Mouse (Mus musculus) T-cell, adult 66 days (primary cell): ENCODE measurements around the gene Abca2. TPM values are rescaled to one million over a fixed set of nuclear protein-coding genes. Genes with fewer than 3 reads are reported as not detected.

Source experiments
- total RNA-seq, 2 experiments: library from RNA; stranded (reverse); gene quantifications; 3 replicates in 1 of 2; 4 replicates in 1 of 2; pipeline ENCODE4 v1.2.4; 2023

Gene Abca2
- total RNA-seq, result 10 to 100 TPM; 82.9 to 83.2 TPM

DNA sequence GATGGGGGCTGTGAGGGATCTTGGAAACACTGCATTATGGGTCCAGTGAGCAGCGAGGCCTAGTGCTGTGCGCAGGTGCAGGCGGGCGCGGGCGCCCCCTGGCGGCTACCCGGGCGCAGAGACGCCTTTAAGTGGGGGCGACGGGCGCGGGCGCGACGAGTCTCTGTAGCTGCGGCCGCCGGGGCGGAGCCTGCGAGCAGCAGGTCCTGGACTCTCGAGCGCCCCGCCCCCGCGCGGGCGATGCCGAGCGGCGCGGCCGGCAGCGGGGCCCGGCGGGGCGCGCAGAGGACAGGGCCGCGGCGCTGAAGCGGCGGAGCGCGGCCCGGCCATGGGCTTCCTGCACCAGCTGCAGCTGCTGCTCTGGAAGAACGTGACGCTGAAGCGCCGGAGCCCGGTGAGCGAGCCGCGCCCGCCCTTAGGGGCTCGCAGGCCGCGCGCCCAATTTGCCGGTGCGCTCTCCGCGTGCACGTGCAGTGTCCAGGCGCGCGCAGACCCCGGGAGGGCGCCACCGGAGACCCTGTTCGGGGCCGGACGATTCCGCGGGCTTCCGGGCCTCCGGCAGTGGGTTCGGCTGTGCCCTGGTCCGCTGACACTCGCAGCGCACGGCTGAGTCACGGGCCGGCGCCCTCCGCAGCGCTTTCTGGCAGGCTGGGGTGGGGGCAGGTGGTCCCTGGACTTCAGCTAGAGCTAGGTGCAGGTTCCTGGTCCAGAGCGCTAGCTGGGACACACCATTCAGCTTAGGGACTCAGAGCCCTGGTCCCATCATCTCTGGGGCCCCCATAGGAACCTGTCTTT is at the start of gene Abca2:
Gene Abca2, plus strand, starts transcription at position 262 of the 795 bp plus-strand sequence.

DNA sequence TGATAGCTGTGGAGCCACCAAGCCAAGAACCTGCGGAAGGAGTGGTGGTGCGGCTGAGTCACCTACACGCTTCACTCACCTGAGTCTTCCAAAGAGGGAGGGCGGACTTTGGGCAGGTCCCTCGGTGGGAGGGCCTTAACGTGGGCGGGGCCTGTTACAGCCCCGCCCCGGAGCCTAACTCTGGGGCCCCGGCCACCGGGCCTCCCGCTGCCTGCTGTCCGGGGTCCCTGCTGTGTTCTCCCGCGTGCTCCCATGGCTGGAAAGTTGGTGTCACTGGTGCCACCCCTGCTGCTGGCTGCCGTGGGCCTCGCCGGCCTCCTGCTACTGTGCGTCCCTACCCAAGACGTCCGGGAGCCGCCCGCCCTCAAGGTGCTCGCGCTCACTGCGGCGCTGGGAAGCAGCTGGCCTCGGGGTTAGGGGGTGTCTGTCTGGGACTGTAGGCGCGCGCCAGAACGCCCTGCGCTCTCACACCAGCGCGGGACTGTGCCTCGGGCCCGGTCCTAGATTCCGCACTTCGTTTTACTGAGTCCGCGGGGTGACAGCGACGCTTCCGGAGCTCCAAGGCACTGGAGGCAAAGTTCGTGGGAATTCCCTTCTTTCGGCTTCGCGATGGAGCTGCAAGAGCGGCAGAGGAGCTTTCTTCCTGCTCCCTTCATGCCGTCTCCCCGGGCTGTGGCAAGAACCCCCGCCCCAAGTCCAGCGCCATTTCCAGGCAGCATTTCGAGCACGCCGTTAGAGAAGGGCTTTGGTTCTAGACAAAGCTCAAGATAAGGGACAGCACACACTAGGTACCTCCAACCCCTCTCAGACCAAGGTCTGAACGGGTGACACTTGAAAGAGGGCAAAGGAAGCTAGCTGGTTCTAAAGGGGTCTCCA is 32.5 kb upstream of the Abca2 start, which contains the start of gene Entpd2:
Gene Entpd2, plus strand, starts transcription at position 154 of the 876 bp plus-strand sequence.

DNA sequence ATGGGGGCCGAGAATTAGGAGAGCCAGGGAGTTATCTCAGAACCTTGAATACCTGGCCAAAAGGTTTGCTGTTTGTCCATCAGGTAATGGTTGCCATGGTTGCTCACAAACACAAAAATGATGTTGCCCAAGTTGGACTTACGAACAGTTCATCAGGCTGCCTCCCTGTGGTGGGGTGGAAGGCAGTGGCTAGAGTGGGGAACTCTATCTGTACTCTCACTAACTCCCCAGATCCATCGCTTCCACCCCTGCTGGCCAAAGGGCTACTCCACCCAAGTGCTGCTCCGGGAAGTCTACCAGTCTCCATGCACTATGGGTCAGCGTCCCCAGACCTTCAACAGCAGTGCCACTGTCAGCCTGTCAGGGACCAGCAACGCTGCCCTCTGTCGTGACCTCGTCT is 29.5 kb upstream of the Abca2 start, which contains the start of gene Npdc1:
Gene Npdc1, plus strand, starts transcription at position 301 of the 400 bp plus-strand sequence.

DNA sequence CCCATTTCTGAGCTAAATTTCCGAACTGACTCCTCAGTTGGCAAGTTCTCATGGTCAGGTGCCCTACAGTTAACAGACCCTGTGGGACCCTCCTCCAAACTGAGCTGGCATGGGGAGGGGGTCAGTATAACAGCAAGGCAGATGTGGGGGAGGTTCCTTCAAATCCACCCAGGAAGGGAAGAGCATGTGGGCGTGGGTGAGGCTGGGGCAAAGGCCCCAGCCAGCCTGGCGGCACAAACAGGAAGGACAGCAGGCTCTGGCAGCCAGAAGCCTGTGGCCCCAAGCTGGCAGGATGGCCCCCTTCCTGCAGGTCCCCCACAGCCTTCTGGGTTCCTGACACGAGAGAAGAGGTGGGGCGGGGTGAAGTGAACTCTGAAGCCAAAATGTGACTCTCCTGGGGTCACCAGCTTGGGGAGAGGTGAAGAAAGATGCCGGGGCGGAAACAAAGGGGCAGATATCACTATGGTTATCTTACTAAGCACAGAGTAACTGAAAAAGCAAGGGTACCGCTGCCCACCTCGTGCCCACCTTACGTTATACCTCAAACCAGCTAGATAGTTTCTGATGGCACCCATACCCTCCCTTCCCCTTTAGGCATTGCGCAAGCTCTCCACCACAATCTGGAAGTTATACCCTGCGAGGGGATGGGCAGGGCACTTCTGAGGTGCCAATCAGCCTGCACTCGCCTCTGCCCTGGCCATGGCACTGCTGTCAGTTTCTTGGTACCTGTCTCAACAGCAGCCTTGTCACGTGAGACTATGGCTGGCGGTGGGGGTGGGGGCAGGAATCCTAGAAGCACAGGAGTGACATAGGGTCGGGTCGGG is 5.7 kb upstream of the Abca2 start, which contains the start of gene Fut7:
Gene Fut7, plus strand, starts transcription at position 681 of the 824 bp plus-strand sequence.

DNA sequence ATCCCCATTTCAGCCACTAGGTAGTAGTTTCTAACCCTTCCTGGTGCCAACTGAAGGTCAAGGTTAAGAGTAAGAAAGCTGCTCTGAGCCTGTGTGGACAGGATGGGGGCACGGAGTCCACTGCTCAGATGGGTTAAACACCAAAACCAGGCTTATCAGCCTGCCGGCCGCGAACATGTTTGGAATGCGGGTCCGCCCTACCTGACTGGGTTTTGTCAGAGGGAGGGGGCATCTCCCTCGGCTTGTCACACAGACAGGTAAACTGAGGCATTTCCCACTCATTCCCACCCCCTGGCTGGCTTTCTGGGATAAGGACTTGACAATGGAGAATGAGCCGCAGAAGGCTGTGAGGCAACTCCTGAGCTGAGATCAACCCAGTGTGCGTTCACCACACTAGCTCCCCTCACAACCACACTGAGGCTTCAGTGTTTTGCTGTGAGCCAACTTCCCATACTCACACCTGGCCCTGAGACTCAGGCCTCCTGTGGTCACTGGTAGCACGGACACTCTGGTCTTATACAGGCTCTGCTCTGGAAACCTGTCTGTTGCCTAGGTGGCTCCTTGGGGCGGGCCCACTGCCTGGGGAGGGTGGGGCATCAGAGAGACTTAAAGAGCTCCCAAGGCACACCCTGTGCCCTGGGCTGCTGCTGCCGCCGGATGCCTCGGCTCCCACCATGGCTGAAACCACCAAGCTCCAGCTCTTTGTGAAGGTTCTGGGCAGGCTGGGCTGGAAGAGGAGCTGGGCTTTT is 27.9 kb downstream of the Abca2 start, which contains the start of gene Clic3:
Gene Clic3, plus strand, starts transcription at position 634 of the 749 bp plus-strand sequence.

DNA sequence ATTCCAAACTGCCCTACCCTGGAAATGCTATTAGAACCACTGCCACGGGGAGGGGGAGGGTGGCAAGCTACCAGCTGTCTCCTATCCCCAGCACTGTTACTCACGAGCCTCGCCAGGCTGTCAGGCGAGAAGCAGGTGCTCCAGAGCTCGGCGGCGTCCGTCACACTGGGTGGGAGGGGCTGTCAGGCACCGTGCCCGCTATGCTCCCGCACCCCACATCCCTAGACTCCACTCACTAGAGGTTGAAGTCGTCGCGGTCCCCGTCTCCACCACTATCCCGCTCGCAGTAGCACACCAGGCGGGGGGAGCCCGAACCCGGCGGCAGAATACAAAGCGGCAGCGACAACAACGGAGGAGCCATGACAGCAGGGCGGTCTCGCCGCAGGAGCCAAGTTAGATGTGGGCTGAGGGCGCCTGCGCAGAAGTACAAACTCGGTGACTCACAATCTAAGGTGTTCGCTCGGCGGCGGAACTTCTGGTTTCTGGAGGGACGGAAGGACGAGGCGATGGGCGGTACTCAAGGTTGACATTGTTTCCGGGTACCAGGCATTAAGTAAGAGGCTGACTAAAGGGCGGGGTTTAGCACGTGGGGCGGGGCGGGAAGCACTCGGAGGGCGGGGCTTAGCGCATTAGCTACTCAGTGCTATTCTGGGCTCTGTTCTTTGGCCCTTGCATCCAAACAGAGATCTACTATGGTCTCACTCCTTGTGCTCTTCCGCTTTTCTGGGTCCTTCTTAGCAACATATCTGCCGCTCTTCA is 32.2 kb downstream of the Abca2 start, which contains the start of gene Paxx:
Gene Paxx, minus strand, starts transcription at position 544 of the 759 bp plus-strand sequence.

DNA sequence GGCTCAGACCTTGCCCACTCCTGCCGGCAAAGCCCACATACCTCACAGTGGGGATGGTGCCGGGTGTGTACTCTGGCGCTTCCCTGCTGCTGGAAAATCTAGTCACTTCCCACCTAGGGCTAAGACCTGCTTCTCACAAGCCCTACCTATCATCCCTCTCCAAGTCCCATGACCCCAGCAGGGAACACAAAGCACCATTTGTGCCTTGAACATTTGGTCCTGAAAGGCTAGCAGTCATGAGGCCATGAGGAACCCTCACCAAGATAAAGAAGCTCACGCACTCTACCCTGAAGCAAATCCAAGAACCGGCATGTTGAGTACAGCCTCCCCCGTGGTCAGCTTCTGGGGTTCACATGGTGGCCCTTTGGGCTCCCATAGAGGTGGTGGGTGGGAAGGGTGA is 41.5 kb downstream of the Abca2 start, which contains the start of gene Ptgds:
Gene Ptgds, minus strand, starts transcription at position 78 of the 400 bp plus-strand sequence.

DNA sequence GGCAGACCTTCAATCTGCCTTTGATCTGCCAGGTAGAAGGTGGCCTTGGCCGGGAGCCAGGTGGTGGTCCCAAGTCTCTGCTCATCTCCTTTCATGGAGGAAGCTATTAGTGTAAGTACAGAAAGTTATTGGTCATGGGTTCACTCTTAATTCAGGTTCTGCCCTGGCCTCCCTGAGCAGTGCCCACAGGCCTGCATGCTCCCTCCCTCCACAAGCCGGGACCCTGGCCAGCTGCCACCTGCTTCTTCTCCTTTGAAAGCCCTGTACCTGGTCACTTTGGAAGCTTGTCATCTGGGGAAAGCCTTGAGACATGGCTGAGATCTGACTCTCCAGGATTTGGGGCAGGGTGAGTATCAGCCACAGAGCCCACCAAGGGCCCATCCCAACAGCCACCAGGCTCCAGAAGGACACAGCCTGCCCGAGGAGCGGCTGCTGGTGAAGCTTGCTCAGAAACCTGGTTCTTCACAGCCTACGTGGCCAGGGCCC is 65.0 kb downstream of the Abca2 start, which contains the start of gene Lcn12:
Gene Lcn12, minus strand, starts transcription at position 436 of the 486 bp plus-strand sequence.

Other genes starting within 250 kb of the Abca2 start
- gene Nrarp, start 247.9 kb upstream of the Abca2 start, total RNA-seq, result 1 to 10 TPM; 2.8 to 5.0 TPM
- gene Tor4a, start 231.8 kb upstream of the Abca2 start, total RNA-seq, result 10 to 100 TPM; 35.7 to 39.1 TPM
- gene Nelfb, start 217.2 kb upstream of the Abca2 start, total RNA-seq, result 10 to 100 TPM; 74.8 to 89.9 TPM
- gene Stpg3, start 214.1 kb upstream of the Abca2 start, total RNA-seq, result under 1 TPM in 1 of 2 experiments, not detected in 1; 0.50 TPM
- not detected for gene Fam166a, start 210.0 kb upstream of the Abca2 start, total RNA-seq
- 100 to 1,000 TPM; 122 to 138 TPM for gene Tubb4b, start 204.0 kb upstream of the Abca2 start, total RNA-seq
- gene Slc34a3, start 194.3 kb upstream of the Abca2 start, total RNA-seq, result not detected
- gene Rnf224, start 191.9 kb upstream of the Abca2 start, total RNA-seq, result not detected
- 1 to 10 TPM in 1 of 2 experiments, under 1 TPM in 1; 0.82 to 1.4 TPM for gene Rnf208, start 186.4 kb upstream of the Abca2 start, total RNA-seq
- gene Cysrt1, start 186.3 kb upstream of the Abca2 start, total RNA-seq, result not detected
- 10 to 100 TPM in 1 of 2 experiments, 1 to 10 TPM in 1; 9.0 to 11.1 TPM for gene AL732309.1, start 181.8 kb upstream of the Abca2 start, total RNA-seq
- 10 to 100 TPM; 16.7 to 17.9 TPM for gene Tmem203, start 173.3 kb upstream of the Abca2 start, total RNA-seq
- 10 to 100 TPM; 15.9 to 22.1 TPM for gene Tprn, start 166.1 kb upstream of the Abca2 start, total RNA-seq
- gene Ssna1, start 156.3 kb upstream of the Abca2 start, total RNA-seq, result 10 to 100 TPM; 43.8 to 45.5 TPM
- 100 to 1,000 TPM; 108 to 110 TPM for gene Anapc2, start 156.2 kb upstream of the Abca2 start, total RNA-seq
- not detected for gene Tmem210, start 140.6 kb upstream of the Abca2 start, total RNA-seq
- gene Lrrc26, start 138.8 kb upstream of the Abca2 start, total RNA-seq, result not detected
- not detected for gene Grin1, start 109.5 kb upstream of the Abca2 start, total RNA-seq
- 10 to 100 TPM; 46.4 to 46.6 TPM for gene Man1b1, start 96.4 kb upstream of the Abca2 start, total RNA-seq
- 10 to 100 TPM; 10.7 to 22.7 TPM for gene Dpp7, start 72.3 kb upstream of the Abca2 start, total RNA-seq
- gene Uap1l1, start 63.0 kb upstream of the Abca2 start, total RNA-seq, result 10 to 100 TPM in 1 of 2 experiments, 1 to 10 TPM in 1; 8.9 to 12.4 TPM
- gene Sapcd2, start 56.4 kb upstream of the Abca2 start, total RNA-seq, result 1 to 10 TPM in 1 of 2 experiments, under 1 TPM in 1; 0.39 to 2.7 TPM
- gene Entpd2, start 32.8 kb upstream of the Abca2 start, total RNA-seq, result not detected
- gene Npdc1, start 29.4 kb upstream of the Abca2 start, total RNA-seq, result 1 to 10 TPM; 3.3 to 3.8 TPM
- under 1 TPM; 0.39 to 0.73 TPM for gene Fut7, start 5.4 kb upstream of the Abca2 start, total RNA-seq
- gene Clic3, start 28.1 kb downstream of the Abca2 start, total RNA-seq, result 1 to 10 TPM in 1 of 2 experiments, not detected in 1; 1.4 TPM
- 10 to 100 TPM; 71.5 to 79.3 TPM for gene Paxx, start 32.4 kb downstream of the Abca2 start, total RNA-seq
- not detected for gene Ptgds, start 41.3 kb downstream of the Abca2 start, total RNA-seq
- not detected for gene Lcn12, start 65.2 kb downstream of the Abca2 start, total RNA-seq
- 10 to 100 TPM; 51.3 to 54.9 TPM for gene Fbxw5, start 72.0 kb downstream of the Abca2 start, total RNA-seq
- gene C8g, start 73.0 kb downstream of the Abca2 start, total RNA-seq, result 1 to 10 TPM; 1.0 to 1.3 TPM
- gene Traf2, start 118.2 kb downstream of the Abca2 start, total RNA-seq, result 10 to 100 TPM; 45.3 to 55.1 TPM
- 100 to 1,000 TPM; 121 to 134 TPM for gene Edf1, start 129.1 kb downstream of the Abca2 start, total RNA-seq
- 1 to 10 TPM; 2.2 to 4.3 TPM for gene Mamdc4, start 146.1 kb downstream of the Abca2 start, total RNA-seq
- gene Phpt1, start 146.5 kb downstream of the Abca2 start, total RNA-seq, result 10 to 100 TPM; 22.0 to 26.5 TPM
- gene Ajm1, start 153.1 kb downstream of the Abca2 start, total RNA-seq, result 1 to 10 TPM in 1 of 2 experiments, under 1 TPM in 1; 0.76 to 2.1 TPM
- gene Rabl6, start 179.8 kb downstream of the Abca2 start, total RNA-seq, result 100 to 1,000 TPM; 121 to 124 TPM
- not detected for gene Ccdc183, start 189.0 kb downstream of the Abca2 start, total RNA-seq
- 1 to 10 TPM in 1 of 2 experiments, not detected in 1; 1.0 TPM for gene Tmem141, start 193.3 kb downstream of the Abca2 start, total RNA-seq
- 1 to 10 TPM; 4.1 to 6.8 TPM for gene Fcna, start 199.3 kb downstream of the Abca2 start, total RNA-seq
- gene Lcn8, start 224.4 kb downstream of the Abca2 start, total RNA-seq, result not detected
- not detected for gene Lcn5, start 229.2 kb downstream of the Abca2 start, total RNA-seq
- not detected for gene Lcn6, start 248.1 kb downstream of the Abca2 start, total RNA-seq